Mouse (Mus musculus) spleen, adult 2 months (tissue): Measurements from ENCODE around the gene Anapc1. TPM values are rescaled to one million over a fixed set of nuclear protein-coding genes. Genes with fewer than 3 reads are reported as not detected.
A peak's percentile ranks its signal among the peaks of the same experiment; 100 is the strongest.

Experiments used
- DNase-seq, 2 experiments: peaks; one replicate each; pipeline versions ENCODE4 v3.0.0 to v3.0.0-alpha.2; 2012 to 2021; ENCODE audit warnings: low spot score in 2 of 2, low read depth in 1 of 2
- H3K27ac ChIP-seq: fragments of 200-500 bp; 2 replicates; pipeline ENCODE4 v1.5.1; 2012; ENCODE audit warnings: low read length, inconsistent platforms; ENCODE audit not compliant: insufficient read depth
- H3K27me3 ChIP-seq: fragments of 200-500 bp; 2 replicates; pipeline ENCODE4 v1.6.1; 2012; ENCODE audit warnings: mild to moderate bottlenecking, moderate library complexity, low read length, inconsistent platforms; ENCODE audit not compliant: control insufficient read depth, insufficient read depth
- H3K36me3 ChIP-seq: fragments of 200-500 bp; 2 replicates; pipeline ENCODE4 v1.6.1; 2012; ENCODE audit warnings: mild to moderate bottlenecking, low read length, inconsistent platforms; ENCODE audit not compliant: control insufficient read depth, insufficient read depth
- H3K4me1 ChIP-seq: fragments of 200-500 bp; 2 replicates; pipeline ENCODE4 v1.6.1; 2011; ENCODE audit warnings: inconsistent platforms; ENCODE audit not compliant: control insufficient read depth, insufficient read depth, insufficient read length
- H3K4me3 ChIP-seq: fragments of 200-500 bp; 2 replicates; pipeline ENCODE4 v1.5.1; 2011; ENCODE audit warnings: mild to moderate bottlenecking, inconsistent platforms; ENCODE audit not compliant: insufficient read depth, insufficient read length; ENCODE audit errors: extremely low read depth
- CTCF ChIP-seq: fragments of 200-500 bp; IDR thresholded peaks from 2 replicates; pipeline ENCODE4 v1.5.1; 2011; ENCODE audit warnings: mild to moderate bottlenecking, inconsistent platforms; ENCODE audit not compliant: insufficient read depth, insufficient read length, insufficient replicate concordance; ENCODE audit errors: extremely low read depth
- POLR2A ChIP-seq: fragments of 200-500 bp; IDR thresholded peaks from 2 replicates; pipeline ENCODE4 v1.6.1; 2011; ENCODE audit warnings: low read depth, low read length, inconsistent platforms
- WGBS: fragments of 180-500 bp; shearing (Covaris S2); methylation state at CpG from one replicate; pipeline ENCODE4 v1.1.7; 2018; 5-methylcytosine and 5-hydroxymethylcytosine counted together
- polyA plus RNA-seq: library from polyadenylated mRNA; depleted of rRNA; stranded (reverse); fragments of >200 nt; gene quantifications from 2 replicates; pipeline ENCODE4 v1.2.3, GENCODE M21; 2012

Anapc1 gene
- polyA plus RNA-seq, 1 experiment: 36.3 TPM

GRCm38 (mm10) chr2:128712940-128713339 is 25.7 kb upstream of the Anapc1 start:
- WGBS: 91% methylated on average over 6 of the region's 6 CpGs
- no peak for DNase-seq
- Histone ChIP-seq H3K4me1 (no peaks in the 10 kb centered on the region), H3K36me3 (no peaks in the 10 kb centered on the region), H3K4me3 (no peak overlapping the region), H3K27ac (no peak overlapping the region), H3K27me3 (no peaks in the 10 kb centered on the region)
- TF ChIP-seq POLR2A (no peak), CTCF (no peak)

GRCm38 (mm10) chr2:128710609-128711008 is 23.4 kb upstream of the Anapc1 start:
- 69% methylated on average over 6 of the region's 6 CpGs for WGBS
- no peak for DNase-seq
- H3K27me3 ChIP-seq: no peaks in the 10 kb centered on the region
- H3K27ac ChIP-seq: no peak overlapping the region
- H3K4me1 ChIP-seq: no peaks in the 10 kb centered on the region
- no peaks in the 10 kb centered on the region for H3K36me3 ChIP-seq
- no peak overlapping the region for H3K4me3 ChIP-seq
- TF ChIP-seq POLR2A (no peak), CTCF (no peak)

- WGBS: 82% methylated on average over 6 of the region's 6 CpGs
- 0 out of 2 replicates have a peak overlapping the region, but pooled peaks have one; percentile 32 for H3K27ac ChIP-seq
- no peak for DNase-seq
- H3K27me3 ChIP-seq: no peaks in the 10 kb centered on the region
- TF ChIP-seq POLR2A (no peak), CTCF (no peak)
- no peaks in the 10 kb centered on the region for H3K4me1 ChIP-seq
- no peak overlapping the region for H3K4me3 ChIP-seq
- H3K36me3 ChIP-seq: no peaks in the 10 kb centered on the region
Observed at GRCm38 (mm10) chr2:128709264-128709663, 22.1 kb upstream of the Anapc1 start.

GRCm38 (mm10) chr2:128704474-128704873 is 17.3 kb upstream of the Anapc1 start:
- no peaks in the 10 kb centered on the region for H3K4me1 ChIP-seq
- H3K36me3 ChIP-seq: no peaks in the 10 kb centered on the region
- 0 out of 2 replicates have a peak, but pooled peaks cover 4% of the 10 kb centered on the region for H3K27me3 ChIP-seq
- TF ChIP-seq CTCF (no peak), POLR2A (no peak)
- WGBS: 72% methylated on average over 3 of the region's 3 CpGs
- peak overlapping the region; percentile 32; the same call in 1 of the 2 replicates for H3K27ac ChIP-seq
- DNase-seq: no peak
- no peak overlapping the region for H3K4me3 ChIP-seq

GRCm38 (mm10) chr2:128699201-128699885 is 12.2 kb upstream of the Anapc1 start:
- DNase-seq: no peak
- Histone ChIP-seq H3K27ac (peak overlapping the region; percentile 74), H3K27me3 (peaks cover 18% of the 10 kb centered on the region; the same call in 1 of the 2 replicates), H3K4me3 (peak overlapping the region; percentile 45; the same call in 1 of the 2 replicates), H3K4me1 (no peaks in the 10 kb centered on the region; the same call in 1 of the 2 replicates), H3K36me3 (no peaks in the 10 kb centered on the region)
- 8% methylated on average over 24 of the region's 24 CpGs for WGBS
- no peak for TF ChIP-seq POLR2A
- no peak for TF ChIP-seq CTCF

- Histone ChIP-seq H3K27me3 (peaks cover 18% of the 10 kb centered on the region; the same call in 1 of the 2 replicates), H3K4me3 (peak within 1 kb of the TSS; percentile 45; the same call in 1 of the 2 replicates), H3K27ac (peak within 1 kb of the TSS; percentile 74), H3K36me3 (no peaks in the 10 kb centered on the region), H3K4me1 (no peaks in the 10 kb centered on the region; the same call in 1 of the 2 replicates)
- TF ChIP-seq CTCF (no peak), POLR2A (peak; percentile 48; the same call in 1 of the 2 replicates)
- peak in 1 of 2 experiments; percentile 24 for DNase-seq
- WGBS: 2% methylated on average over 30 of the region's 30 CpGs
Observed at GRCm38 (mm10) chr2:128698693-128699181, 11.5 kb upstream of the Anapc1 start, which contains the start of gene Mertk. TSS of gene Mertk (plus strand) at chr2:128698956.
